7 mouse cellular contexts compared by ENCODE assay signal in the genomic region with DNA sequence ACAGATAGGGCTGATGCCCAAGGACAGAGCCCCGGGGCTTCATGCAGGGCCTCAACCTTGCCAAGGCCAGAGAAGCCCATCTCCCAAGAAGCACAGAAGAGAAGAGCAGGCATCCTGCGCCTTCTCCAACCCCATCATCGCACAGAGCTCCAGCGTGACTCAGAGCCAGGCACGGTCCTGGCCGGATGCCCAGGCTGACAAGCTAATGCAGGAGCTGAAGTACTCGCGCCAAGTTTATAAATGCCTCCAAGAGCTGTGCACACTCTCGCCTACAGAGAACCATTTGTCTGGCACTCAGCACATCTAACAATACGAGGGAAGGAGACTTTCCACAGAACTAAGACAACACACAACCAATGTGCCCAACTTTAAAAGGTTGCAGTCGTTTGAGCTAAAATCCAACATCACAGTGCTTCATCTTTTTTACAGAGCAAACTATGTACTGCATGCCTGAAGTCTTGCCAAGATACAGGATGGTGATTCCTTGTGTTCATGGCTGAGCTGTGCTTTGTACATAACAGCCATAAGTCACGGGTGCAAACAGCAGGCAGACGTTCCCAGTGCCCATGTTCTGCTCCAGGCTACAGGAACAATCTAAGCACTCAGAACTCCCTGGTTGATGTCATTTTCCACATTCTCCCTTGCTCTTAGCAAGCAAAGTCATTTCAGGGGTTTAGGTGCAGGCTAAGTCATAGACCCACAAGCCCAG. TPM values are rescaled to one million over a fixed set of nuclear protein-coding genes. Genes with fewer than 3 reads are reported as not detected.
DNase-seq lines count a peak whose midpoint lies in the region; ATAC-seq lines count a peak whose summit lies in the region.

No protein-coding gene starts in this region.

- no peaks in the 10 kb centered on the region for H3K9me3 ChIP-seq in embryonic facial prominence, embryonic 13.5 days
- no peaks in the 10 kb centered on the region for H3K9me3 ChIP-seq in kidney, embryonic 16.5 days (ENCODE audit: low read length)
- no peaks in the 10 kb centered on the region for H3K9me3 ChIP-seq in limb, embryonic 15.5 days
- no peaks in the 10 kb centered on the region for H3K9me3 ChIP-seq in neural tube, embryonic 15.5 days (replicated peaks)

- peak; percentile 75 for ATAC-seq in embryonic facial prominence, embryonic 13.5 days (ENCODE audit: insufficient number of reproducible peaks, insufficient read depth, low FRiP score, low TSS enrichment, low read depth)
- peak; percentile 86 for ATAC-seq in kidney, embryonic 16.5 days (ENCODE audit: low FRiP score, low TSS enrichment)
- ATAC-seq in limb, embryonic 15.5 days (ENCODE audit: insufficient number of reproducible peaks, low FRiP score, low TSS enrichment, low read depth): peak; percentile 87
- peak; percentile 86 for ATAC-seq in neural tube, embryonic 15.5 days (ENCODE audit: low FRiP score)

- peaks cover 42% of the 10 kb centered on the region for H3K4me1 ChIP-seq in embryonic facial prominence, embryonic 13.5 days
- peaks cover 29% of the 10 kb centered on the region for H3K4me1 ChIP-seq in kidney, embryonic 16.5 days (ENCODE audit: insufficient read depth, low read length)
- peaks cover 50% of the 10 kb centered on the region for H3K4me1 ChIP-seq in limb, embryonic 15.5 days
- H3K4me1 ChIP-seq in neural tube, embryonic 15.5 days: peaks cover 26% of the 10 kb centered on the region

- 0 out of 2 replicates have a peak overlapping the region, but pooled peaks have one; percentile 14 for H3K4me2 ChIP-seq in embryonic facial prominence, embryonic 13.5 days
- no peak overlapping the region for H3K4me2 ChIP-seq in kidney, embryonic 16.5 days (replicated peaks; ENCODE audit: low read depth, low read length)
- H3K4me2 ChIP-seq in limb, embryonic 15.5 days: no peak overlapping the region
- no peak overlapping the region for H3K4me2 ChIP-seq in neural tube, embryonic 15.5 days

- 0 out of 2 replicates have a peak overlapping the region, but pooled peaks have one; percentile 11 for H3K9ac ChIP-seq in embryonic facial prominence, embryonic 13.5 days
- H3K9ac ChIP-seq in kidney, embryonic 16.5 days (replicated peaks; ENCODE audit: low read length): no peak overlapping the region
- no peak overlapping the region for H3K9ac ChIP-seq in limb, embryonic 15.5 days
- no peak overlapping the region for H3K9ac ChIP-seq in neural tube, embryonic 15.5 days (replicated peaks)

- WGBS in embryonic facial prominence, embryonic 13.5 days: 32% methylated on average over 13 of the region's 13 CpGs
- 52% methylated on average over 13 of the region's 13 CpGs for WGBS in kidney, embryonic 16.5 days
- WGBS in limb, embryonic 15.5 days: 13% methylated on average over 13 of the region's 13 CpGs
- 48% methylated on average over 13 of the region's 13 CpGs for WGBS in neural tube, embryonic 15.5 days

- peaks cover 13% of the 10 kb centered on the region for H3K36me3 ChIP-seq in embryonic facial prominence, embryonic 13.5 days
- peaks cover 7% of the 10 kb centered on the region; the same call in 1 of the 2 replicates for H3K36me3 ChIP-seq in kidney, embryonic 16.5 days (ENCODE audit: insufficient read depth, low read length)
- 0 out of 2 replicates have a peak, but pooled peaks cover 10% of the 10 kb centered on the region for H3K36me3 ChIP-seq in limb, embryonic 15.5 days
- H3K36me3 ChIP-seq in neural tube, embryonic 15.5 days: no peaks in the 10 kb centered on the region

- peak overlapping the region; percentile 89 for H3K27ac ChIP-seq in embryonic facial prominence, embryonic 13.5 days
- H3K27ac ChIP-seq in kidney, embryonic 16.5 days (ENCODE audit: low read length): peak overlapping the region; percentile 16; the same call in 1 of the 2 replicates
- H3K27ac ChIP-seq in limb, embryonic 15.5 days: peak overlapping the region; percentile 85
- H3K27ac ChIP-seq in neural tube, embryonic 15.5 days (replicated peaks): peak overlapping the region; percentile 48

- peak; percentile 97 for DNase-seq in adrenal gland, postnatal 10 days
- DNase-seq in heart, adult 8-10 months (ENCODE audit: low spot score): peak; percentile 90
- DNase-seq in urinary bladder, postnatal 25 days (ENCODE audit: low spot score): peak; percentile 90

- no peak overlapping the region for H3K4me3 ChIP-seq in embryonic facial prominence, embryonic 13.5 days
- H3K4me3 ChIP-seq in kidney, embryonic 16.5 days (ENCODE audit: low read length): no peak overlapping the region
- no peak overlapping the region for H3K4me3 ChIP-seq in limb, embryonic 15.5 days
- no peak overlapping the region for H3K4me3 ChIP-seq in neural tube, embryonic 15.5 days (replicated peaks)

- H3K27me3 ChIP-seq in embryonic facial prominence, embryonic 13.5 days: no peaks in the 10 kb centered on the region; the same call in 1 of the 2 replicates
- H3K27me3 ChIP-seq in kidney, embryonic 16.5 days (ENCODE audit: insufficient read depth, low read length): no peaks in the 10 kb centered on the region
- H3K27me3 ChIP-seq in limb, embryonic 15.5 days: no peaks in the 10 kb centered on the region
- no peaks in the 10 kb centered on the region for H3K27me3 ChIP-seq in neural tube, embryonic 15.5 days (replicated peaks)

RNA-seq across cellular contexts. Expression of a gene that starts 35.1 kb away (rescaled TPM):
- total RNA-seq in adrenal gland, postnatal 10 days (2021): 10 to 100 TPM; 26.9 to 27.9 TPM
- polyA plus RNA-seq in embryonic facial prominence, embryonic 13.5 days (2015; fragmentation: Nextera tagmentation; extraction: Ambion mirVana): 13.9 and 15.4 TPM in 2 replicates
- 10 to 100 TPM; 10.3 to 14.0 (median 11.1) TPM for total RNA-seq in heart, adult 8-10 months (2022)
- polyA plus RNA-seq in kidney, embryonic 16.5 days (2015; fragmentation: Nextera tagmentation; extraction: Ambion mirVana): 21.1 and 21.7 TPM in 2 replicates
- 21.1 and 22.8 TPM in 2 replicates for polyA plus RNA-seq in limb, embryonic 15.5 days (2015; fragmentation: Nextera tagmentation; extraction: Ambion mirVana)
- 9.0 and 11.8 TPM in 2 replicates for polyA plus RNA-seq in neural tube, embryonic 15.5 days (2015; fragmentation: Nextera tagmentation; extraction: Ambion mirVana)

Comparison
In these comparisons a context has a peak if more than half of its experiments do, and no peak if none do; other contexts are left out.
1. H3K27ac ChIP-seq: peak in every context shown above with its lines; median percentile 89 in embryonic facial prominence, embryonic 13.5 days; 85 in limb, embryonic 15.5 days; 48 in neural tube, embryonic 15.5 days; 16 in kidney, embryonic 16.5 days.